Mouse (Mus musculus): ENCODE results near the gene Eif3b. TPM values are rescaled to one million over a fixed set of nuclear protein-coding genes. Genes with fewer than 3 reads are reported as not detected.
"Not testable (repeated sequence)": the region's sequence is repeated elsewhere in the genome, so short reads cannot be mapped to it uniquely, and the experiment has no call there.

Gene Eif3b
- total RNA-seq, 2 experiments from 2014 or later: 43.6 to 110 TPM

DNA sequence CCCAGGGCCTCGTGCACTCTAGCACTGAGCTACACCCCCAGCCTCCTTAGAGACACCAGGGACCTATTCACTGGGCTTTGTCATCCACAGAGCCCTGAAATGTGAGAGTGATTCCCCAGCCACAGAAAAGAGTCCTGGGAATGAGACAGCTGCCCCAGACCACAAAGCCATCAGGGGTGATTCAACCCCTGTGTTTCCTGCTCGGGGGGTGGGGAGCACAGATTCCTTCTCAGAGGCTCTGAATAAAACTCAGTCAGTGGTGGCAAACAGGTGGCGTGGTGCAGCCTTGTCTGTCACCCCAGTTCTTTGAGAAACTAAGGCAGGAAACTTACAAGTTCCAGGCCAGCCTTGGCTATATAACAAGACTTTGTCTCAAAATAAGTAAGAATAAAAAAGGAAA, 42.3 kb downstream of the Eif3b start:
- no peak for ATAC-seq (replicated peaks; ENCODE audit: low FRiP score, poor library complexity, severe bottlenecking)

DNA sequence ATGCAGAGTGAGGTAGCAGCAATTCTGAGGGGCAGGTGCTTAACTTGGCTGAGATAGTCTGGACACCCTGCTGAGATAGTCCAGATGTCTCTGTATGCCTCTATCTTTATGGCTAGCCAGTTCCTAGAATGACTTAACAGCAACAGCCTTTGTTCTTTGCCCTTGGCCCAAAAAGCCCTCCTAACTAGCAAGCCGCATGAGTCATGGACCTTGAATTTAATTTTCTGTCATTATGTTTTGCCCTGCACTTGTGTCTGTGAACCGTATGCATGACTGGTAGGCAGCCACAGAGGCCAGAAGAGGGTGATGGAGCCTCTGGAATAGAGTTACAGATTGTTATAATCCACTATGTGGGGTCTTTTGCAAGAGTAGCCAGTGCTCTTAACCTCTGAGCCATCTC, 44.0 kb downstream of the Eif3b start:
- ATAC-seq (replicated peaks; ENCODE audit: low FRiP score, poor library complexity, severe bottlenecking): not testable (repeated sequence)

DNA sequence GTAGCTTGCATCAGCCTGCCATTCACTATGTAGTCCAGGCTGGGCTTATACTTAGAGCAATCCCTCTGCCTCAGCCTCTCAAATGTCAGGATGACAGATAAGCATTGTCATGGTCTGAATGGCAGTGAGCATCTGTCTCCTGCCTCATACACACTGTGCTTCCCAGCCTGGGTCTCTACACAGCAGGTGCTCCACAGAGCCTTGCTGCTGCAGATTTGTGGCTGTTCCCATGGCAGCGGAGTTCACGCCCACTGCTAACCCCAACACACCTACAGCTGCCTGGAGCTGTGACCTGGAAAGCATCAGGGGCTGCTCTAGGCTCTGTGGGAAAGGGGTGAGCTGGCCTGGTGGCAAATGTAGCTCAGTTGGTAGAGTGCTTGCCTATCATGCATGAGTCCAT, 45.8 kb downstream of the Eif3b start:
- no peak for ATAC-seq (replicated peaks; ENCODE audit: low FRiP score, poor library complexity, severe bottlenecking)

GRCm38 (mm10) chr5:140472336-140472735, 53.2 kb downstream of the Eif3b start:
- no peak for ATAC-seq (replicated peaks; ENCODE audit: low FRiP score, poor library complexity, severe bottlenecking)

DNA sequence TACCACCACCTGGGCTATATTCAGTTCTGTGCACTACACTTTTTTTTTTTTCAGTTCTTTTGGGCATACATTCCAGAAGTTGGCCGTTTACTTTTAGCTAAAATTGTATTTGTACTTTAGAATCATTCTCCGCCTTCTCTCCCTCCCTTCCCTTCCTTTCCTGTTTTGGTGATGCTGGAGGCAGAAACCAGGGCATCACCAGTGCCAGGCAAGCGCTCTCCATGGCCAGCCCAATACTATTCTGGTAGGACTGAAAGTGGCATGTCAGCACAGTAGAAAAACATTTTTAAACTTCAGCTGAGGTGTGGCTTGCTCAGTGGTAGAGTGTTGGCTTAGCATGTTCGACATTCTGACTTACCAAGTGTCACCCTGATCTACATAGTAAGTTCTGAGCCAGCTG, 62.3 kb downstream of the Eif3b start:
- no peak for ATAC-seq (replicated peaks; ENCODE audit: low FRiP score, poor library complexity, severe bottlenecking)

DNA sequence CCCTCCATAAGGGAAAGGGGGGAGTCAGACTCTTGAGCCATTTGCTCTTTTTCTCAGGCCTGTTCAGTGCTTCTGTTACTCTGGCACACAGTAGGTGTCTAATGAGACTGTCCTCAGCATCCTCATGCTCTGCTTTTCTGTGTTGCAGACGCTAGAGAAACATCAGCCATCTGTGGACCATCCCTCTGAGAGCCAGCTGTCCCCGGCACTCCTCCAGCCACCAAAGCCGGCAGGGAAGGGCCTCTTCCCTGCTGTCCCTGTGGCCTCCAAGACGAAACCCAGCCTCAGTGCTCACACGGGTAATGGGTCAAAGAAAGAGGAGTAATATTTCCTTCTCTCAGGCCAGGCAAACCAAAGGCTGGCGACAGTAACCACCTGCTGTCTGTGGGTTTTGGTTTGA, 72.0 kb downstream of the Eif3b start:
- ATAC-seq (replicated peaks; ENCODE audit: low FRiP score, poor library complexity, severe bottlenecking): no peak

DNA sequence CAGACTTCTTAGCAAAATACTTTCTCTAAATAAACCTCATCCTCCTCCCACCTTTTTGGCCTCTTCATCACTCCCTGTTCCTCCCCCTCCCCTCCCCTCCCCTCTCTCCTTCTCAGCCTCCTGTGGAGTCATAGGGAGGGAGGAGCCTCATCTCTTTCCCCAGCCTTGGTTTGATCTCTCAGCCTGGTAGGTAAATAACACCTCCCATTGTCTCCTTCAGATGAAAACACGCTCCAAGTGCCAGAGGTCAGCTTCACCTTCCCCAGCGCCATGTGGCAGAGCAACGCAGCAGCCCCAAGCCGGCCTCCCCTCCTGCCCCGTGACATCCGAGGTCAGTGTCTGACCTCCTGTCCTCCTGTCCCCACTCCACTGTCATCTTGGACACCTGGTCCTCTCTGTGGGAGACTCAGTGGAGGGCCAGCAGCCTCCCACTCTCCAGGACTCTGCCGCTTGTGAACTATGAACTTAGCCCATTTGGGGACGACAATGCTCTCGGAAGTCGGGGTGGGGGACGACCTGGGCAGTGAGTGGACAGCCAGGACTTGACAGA, 73.6 kb downstream of the Eif3b start:
- ATAC-seq (replicated peaks; ENCODE audit: low FRiP score, poor library complexity, severe bottlenecking): no peak

Other genes starting within 250 kb of the Eif3b start
- gene Mad1l1, start 97.8 kb upstream of the Eif3b start, total RNA-seq (2015; ENCODE audit: low replicate concordance): 25.9 and 29.3 TPM in 2 replicates
- gene Mad1l1, start 97.8 kb upstream of the Eif3b start, total RNA-seq (2017; ENCODE audit: low replicate concordance): 113 and 134 TPM in 2 replicates
- gene Nudt1, start 97.7 kb upstream of the Eif3b start, total RNA-seq (2015; ENCODE audit: low replicate concordance): 11.5 and 14.7 TPM in 2 replicates
- gene Nudt1, start 97.7 kb upstream of the Eif3b start, total RNA-seq (2017; ENCODE audit: low replicate concordance): 7.1 and 10.1 TPM in 2 replicates
- 3.6 TPM in 1 of 2 replicates, not detected in the other for gene Mrm2, start 87.4 kb upstream of the Eif3b start, total RNA-seq (2015; ENCODE audit: low replicate concordance)
- gene Mrm2, start 87.4 kb upstream of the Eif3b start, total RNA-seq (2017; ENCODE audit: low replicate concordance): 1.4 and 2.4 TPM in 2 replicates
- 0.84 and 1.1 TPM in 2 replicates for gene Snx8, start 30.1 kb upstream of the Eif3b start, total RNA-seq (2015; ENCODE audit: low replicate concordance)
- 1.0 TPM in 1 of 2 replicates, not detected in the other for gene Snx8, start 30.1 kb upstream of the Eif3b start, total RNA-seq (2017; ENCODE audit: low replicate concordance)
- not detected in 2 replicates for gene Gm4869, start 26.3 kb downstream of the Eif3b start, total RNA-seq (2015; ENCODE audit: low replicate concordance)
- not detected in 2 replicates for gene Gm4869, start 26.3 kb downstream of the Eif3b start, total RNA-seq (2017; ENCODE audit: low replicate concordance)
- 9.2 and 12.3 TPM in 2 replicates for gene Chst12, start 86.2 kb downstream of the Eif3b start, total RNA-seq (2015; ENCODE audit: low replicate concordance)
- 11.4 and 11.7 TPM in 2 replicates for gene Chst12, start 86.2 kb downstream of the Eif3b start, total RNA-seq (2017; ENCODE audit: low replicate concordance)
- not detected in 2 replicates for gene Grifin, start 145.7 kb downstream of the Eif3b start, total RNA-seq (2015; ENCODE audit: low replicate concordance)
- not detected in 2 replicates for gene Grifin, start 145.7 kb downstream of the Eif3b start, total RNA-seq (2017; ENCODE audit: low replicate concordance)
- gene Lfng, start 188.0 kb downstream of the Eif3b start, total RNA-seq (2015; ENCODE audit: low replicate concordance): 19.7 and 20.5 TPM in 2 replicates
- 1.9 and 11.4 TPM in 2 replicates for gene Lfng, start 188.0 kb downstream of the Eif3b start, total RNA-seq (2017; ENCODE audit: low replicate concordance)
- gene Ttyh3, start 229.7 kb downstream of the Eif3b start, total RNA-seq (2015; ENCODE audit: low replicate concordance): 21.8 and 26.7 TPM in 2 replicates
- 21.2 and 23.2 TPM in 2 replicates for gene Ttyh3, start 229.7 kb downstream of the Eif3b start, total RNA-seq (2017; ENCODE audit: low replicate concordance)

Measured in erythroid progenitor cell, adult 5-6 weeks (primary cell).